Mouse (Mus musculus): ENCODE data around the gene Echdc1.
A peak's percentile ranks its signal among the peaks of the same experiment; 100 is the strongest.

Echdc1 gene

GRCm38 (mm10) chr10:29313064-29313638, at the start of gene Echdc1:
Gene Echdc1 (plus strand): TSS chr10:29313166.
- DNase-seq (ENCODE audit: low read depth), result peak; percentile 92

DNA sequence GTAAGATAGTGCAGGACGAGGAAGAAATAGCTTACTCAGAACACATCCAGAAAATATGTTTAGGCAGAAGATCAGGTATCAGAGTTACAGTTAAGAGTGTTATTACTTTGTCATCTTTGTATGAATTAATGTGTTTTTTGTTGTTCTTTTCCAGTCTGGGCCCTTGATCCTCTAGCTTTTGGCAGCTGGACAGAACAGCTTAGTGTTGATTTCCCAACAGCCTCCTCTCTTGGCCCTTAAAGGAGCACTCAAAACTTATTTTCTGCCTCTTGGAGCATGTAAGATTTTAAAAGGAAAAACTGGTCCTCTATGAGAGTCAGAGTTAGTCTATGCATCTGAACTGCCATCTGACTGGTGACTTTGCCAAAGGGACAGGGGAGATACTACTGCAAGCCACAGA, 31.2 kb upstream of the Echdc1 start:
- DNase-seq (ENCODE audit: low read depth), result no peak

- no peak for DNase-seq (ENCODE audit: low read depth)
These were observed 27.2 kb upstream of the Echdc1 start for GRCm38 (mm10) chr10:29285757-29286156.

- DNase-seq (ENCODE audit: low read depth), result no peak
These were observed 10.7 kb upstream of the Echdc1 start for GRCm38 (mm10) chr10:29302230-29302629.

DNA sequence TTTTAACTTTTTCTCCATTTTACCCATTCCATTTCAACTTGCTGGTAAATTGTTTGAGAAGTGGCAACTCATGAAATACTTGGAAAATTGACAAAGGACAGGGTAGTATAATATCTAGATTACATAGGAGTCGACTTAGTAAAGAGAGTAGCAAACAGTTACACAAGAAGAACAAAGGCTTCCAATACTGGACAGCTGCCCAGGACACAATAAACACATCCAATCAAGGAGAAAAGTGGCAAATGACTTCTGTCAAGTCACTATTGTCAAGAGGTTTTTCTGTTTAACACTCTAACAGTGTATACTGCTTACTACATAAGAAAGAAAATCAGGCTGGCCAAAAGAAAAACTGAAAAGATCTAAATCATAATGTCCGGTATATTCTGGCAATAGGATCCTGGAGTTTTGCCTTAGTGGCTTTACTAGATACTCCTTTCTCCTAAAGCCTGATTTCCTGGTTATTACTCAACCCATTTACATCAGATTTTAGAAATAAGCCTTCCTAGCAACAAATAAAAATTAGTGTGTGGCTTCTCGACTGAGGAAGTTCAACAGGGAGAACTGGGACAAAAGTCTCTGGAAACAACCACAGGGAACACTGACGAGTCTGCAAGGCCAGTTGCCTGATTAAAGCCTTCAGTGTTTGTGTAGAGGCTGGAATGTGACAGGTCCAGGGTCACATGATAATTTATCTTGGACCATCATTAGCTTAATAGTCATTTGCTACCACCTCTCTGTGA, 1.3 kb upstream of the Echdc1 start:
- DNase-seq (ENCODE audit: low read depth), result no peak

DNA sequence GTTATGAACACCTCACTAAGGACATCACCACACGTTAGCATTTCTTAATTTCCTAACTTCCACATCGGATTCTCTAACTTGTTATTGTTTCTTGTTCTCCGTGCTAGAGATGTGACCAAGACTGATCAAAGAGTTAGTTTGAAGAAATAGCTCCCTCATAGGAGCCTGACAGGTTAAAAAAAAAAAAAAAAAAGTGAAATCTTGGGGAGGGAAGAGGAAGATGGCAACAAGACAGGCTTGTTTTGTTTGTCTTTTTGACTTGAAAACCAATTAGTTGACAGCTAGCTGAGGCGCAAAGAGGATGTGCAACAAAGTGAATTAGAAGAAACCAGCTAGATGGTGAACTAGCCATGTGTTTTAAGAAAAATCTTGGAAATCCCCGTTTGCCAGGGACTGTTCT, 939 bp downstream of the Echdc1 start:
- no peak for DNase-seq (ENCODE audit: low read depth)

- DNase-seq (ENCODE audit: low read depth), result no peak
These were observed 11.9 kb downstream of the Echdc1 start for GRCm38 (mm10) chr10:29324817-29325216.

DNA sequence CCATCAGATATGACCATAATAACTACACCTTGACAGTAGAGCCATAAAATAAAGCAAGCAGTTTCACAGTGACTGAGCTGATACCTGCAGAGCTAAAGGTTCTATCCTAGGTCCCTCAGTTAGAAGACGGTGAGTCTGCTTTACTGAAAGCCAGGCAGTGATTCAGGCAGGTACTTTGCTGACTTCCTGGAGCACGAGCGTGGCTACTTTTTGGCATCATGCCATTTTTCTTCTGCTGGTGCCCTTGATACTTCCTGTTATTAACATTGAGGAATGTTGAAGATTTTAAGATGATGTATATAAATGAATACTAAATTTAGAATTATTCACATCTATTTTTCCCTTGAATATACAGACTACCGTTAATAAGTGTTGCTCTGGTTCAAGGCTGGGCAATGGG, 20.9 kb downstream of the Echdc1 start:
- DNase-seq (ENCODE audit: low read depth), result no peak

DNA sequence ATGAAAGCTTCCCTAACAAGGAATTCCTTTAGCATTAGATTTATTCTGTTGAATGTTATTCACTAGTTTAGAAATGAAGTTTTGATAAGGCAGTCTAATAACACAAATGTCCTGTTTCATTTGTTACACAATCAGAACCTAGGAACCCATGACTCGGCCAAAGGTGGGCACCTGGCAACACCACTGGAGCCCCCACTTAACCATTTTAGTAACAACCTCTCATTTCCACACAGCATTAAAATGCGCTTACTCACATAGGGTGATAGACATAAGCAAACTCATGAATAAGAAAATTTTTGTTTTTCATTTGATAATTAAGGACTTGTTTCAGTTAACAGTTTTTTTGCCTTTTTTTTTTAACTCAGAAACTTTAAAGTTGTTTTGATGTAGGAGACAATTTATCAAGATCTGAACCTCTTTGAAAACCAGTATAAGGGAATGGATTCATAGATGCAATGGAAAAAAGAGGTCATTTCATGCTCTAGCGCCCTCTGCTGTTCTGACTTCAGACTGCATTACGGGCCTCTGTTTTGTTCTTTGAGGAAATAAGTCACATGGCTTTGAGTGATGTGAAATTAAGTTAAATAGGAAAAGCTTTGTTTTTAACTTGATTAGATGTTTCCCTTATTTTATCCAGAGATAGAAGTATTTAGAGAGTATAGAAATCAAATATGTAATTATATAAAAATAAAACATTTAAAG, 25.5 kb downstream of the Echdc1 start:
- DNase-seq (ENCODE audit: low read depth), result peak; percentile 92

- DNase-seq (ENCODE audit: low read depth), result no peak
These were observed 31.3 kb downstream of the Echdc1 start for GRCm38 (mm10) chr10:29344232-29344631.

DNA sequence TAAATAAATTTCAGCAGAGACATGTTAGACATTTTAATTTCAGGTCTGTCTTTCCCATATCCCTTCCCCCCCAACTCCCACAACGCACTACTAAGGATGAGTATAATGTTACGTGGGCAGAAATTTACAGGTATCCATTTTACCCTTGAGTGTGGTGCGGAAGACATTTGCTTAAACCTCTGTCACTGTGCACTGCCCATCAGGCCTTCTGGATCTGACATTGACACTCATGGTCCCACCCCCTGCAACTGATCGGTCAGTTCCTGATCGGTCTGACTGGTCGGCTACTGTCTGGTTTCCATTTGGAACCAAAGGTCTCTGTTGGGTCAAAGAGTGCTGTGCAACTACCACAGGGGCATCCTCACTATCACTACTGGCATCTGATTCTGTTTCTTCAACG, 33.7 kb downstream of the Echdc1 start:
- DNase-seq (ENCODE audit: low read depth), result no peak

GRCm38 (mm10) chr10:29351420-29351819, 38.5 kb downstream of the Echdc1 start:
- DNase-seq (ENCODE audit: low read depth), result no peak

DNA sequence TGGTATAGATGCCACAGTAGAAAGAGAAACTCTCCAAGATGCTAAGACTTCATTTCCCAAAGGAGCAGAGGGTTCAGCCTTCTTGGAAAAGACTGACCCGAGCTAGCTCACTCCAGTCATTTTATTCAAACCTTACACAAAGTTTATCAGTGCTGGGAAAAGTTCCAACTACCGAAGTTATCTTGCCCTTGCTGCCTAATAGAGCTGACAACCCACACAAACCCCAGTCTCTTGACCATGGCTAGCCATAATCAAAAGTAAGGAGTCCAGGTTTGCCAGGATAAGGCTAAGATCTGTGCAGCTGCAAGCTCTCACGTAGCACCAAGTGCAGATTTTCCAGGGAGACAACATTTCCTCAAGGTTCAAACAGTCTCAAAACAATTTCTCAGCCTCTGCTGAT, 39.6 kb downstream of the Echdc1 start:
- DNase-seq (ENCODE audit: low read depth), result no peak

- no peak for DNase-seq (ENCODE audit: low read depth)
These were observed 41.2 kb downstream of the Echdc1 start for GRCm38 (mm10) chr10:29354183-29354582.

GRCm38 (mm10) chr10:29361095-29361463, 48.1 kb downstream of the Echdc1 start:
- no peak for DNase-seq (ENCODE audit: low read depth)

DNA sequence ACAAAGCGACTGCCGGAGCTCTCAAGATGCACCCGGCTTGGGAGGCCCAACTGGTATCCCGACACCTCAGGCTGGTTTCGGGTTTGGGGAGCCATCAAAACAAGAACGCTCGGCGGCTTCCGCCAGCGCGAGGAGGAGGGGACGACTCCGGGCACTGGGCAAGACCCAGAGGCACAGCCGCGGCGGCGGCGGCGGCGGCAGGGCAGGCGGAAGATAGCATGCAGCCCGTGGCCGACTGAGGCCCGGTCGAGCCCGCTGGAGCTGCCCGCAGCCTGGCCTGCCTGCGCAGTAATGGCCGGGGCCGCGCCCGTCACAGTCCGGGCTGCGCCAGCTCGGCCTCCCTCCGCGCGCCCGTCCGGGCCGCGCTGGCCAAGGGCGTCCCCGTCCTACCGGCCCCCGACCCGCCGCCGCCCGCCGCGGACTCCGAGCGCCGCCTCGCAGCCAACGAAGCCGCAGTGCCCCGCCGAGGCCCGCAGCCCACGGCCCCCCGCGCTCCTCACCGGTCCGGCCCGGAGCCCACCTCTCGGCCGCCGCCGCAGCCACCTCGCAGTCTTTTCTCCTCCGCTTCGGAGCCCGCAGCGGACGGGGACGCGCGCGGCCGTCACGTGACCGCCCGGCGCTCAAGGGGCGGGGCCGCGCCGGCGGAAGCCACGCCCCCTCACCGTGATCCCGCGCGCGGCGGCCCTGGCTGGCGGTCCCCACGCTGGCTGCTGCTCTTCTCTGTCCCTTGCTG, 48.7 kb downstream of the Echdc1 start:
- DNase-seq (ENCODE audit: low read depth), result peak; percentile 88

DNA sequence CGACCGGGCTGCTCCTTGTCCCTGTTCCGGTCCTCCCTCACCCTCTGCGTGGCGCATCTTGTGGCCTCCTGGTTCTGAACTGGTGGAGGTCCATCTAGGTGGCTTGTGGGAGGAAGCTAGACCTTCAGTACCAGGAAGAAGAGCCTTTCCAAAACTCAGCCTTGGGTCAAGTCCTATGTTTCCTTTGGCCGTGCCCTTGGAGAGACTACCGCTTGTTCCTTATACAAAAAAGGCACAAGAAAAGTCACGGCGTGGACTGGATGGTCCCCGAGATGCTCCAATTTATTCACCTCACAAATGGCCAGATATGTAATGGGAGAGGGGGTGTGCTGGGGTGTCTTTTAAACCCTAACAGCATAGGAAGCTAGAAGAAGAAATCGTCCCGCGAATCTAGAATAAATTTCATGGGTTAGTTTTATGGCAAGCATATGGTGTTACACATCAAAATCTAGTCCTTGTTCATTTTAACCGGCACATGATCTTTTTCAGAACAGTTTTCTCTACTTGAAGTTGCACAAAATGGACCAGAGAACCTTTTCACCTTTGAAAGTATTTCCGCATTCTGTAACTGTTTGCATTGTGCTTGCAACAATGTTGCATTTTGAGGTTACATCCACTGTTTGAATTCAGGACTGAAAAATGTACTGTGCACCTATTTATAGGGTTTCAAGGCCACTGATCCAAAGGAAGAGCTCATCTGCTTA, 49.4 kb downstream of the Echdc1 start, which contains the start of gene Rnf146:
TSS of gene Rnf146 (minus strand) at position 246 of the 704 bp plus-strand sequence.
- no peak for DNase-seq (ENCODE audit: low read depth)

DNA sequence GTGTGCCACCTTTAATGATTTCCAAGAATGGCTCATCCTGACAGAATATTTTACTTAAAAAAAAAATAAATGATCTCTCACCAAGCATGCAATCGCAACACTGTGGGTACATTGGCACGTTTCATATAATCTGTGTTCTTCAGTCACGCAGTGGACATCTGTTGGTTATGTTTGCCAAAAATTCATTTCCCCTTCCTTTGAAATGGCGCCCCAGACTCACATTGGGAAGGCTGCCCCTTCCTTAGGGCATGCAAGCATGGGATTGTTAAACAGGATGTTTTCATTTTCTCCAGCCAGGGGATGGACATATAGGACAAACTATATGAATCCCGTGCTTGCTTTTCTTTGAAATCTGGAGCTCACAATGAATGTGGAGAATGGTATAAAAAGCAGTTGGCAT, 61.1 kb downstream of the Echdc1 start:
- no peak for DNase-seq (ENCODE audit: low read depth)

GRCm38 (mm10) chr10:29381558-29381957, 68.6 kb downstream of the Echdc1 start:
- no peak for DNase-seq (ENCODE audit: low read depth)

DNA sequence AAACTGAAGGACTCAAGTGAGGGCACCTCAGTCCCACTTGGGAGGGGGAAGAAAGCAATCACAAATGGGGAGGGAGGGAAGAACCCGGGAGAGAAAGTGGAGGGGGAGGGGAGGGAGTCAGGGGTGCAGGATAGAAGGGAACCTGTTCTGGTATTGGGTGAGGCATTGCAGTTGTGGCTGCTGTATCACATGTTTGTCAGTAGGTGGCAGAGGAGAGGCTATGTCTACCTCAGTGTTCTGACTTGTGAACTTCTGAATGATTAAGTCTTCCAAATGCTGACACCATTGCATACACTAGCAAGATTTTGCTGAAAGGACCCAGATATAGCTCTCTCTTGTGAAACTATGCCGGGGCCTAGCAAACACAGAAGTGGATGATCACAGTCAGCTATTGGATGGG, 81.9 kb downstream of the Echdc1 start:
- peak; percentile 5 for DNase-seq (ENCODE audit: low read depth)

Data from naive thymus-derived CD4-positive, alpha-beta T cell, adult 2 months (primary cell).